Mouse (Mus musculus) activated CD4-positive, CD25-positive, alpha-beta regulatory T cell, adult 4 months (primary cell): ENCODE measurements around the gene Vps35l. TPM values are rescaled to one million over a fixed set of nuclear protein-coding genes. Genes with fewer than 3 reads are reported as not detected.

Experiments
- ATAC-seq: one replicate; pipeline ENCODE4 v1.8.0; 2017
- polyA plus RNA-seq, 2 experiments: library from polyadenylated mRNA; unstranded; fragments of 100-300 nt; shearing (Covaris generic); gene quantifications; one replicate each; pipeline ENCODE4 v1.2.1; 2017

The Vps35l gene
- polyA plus RNA-seq, 2 experiments from 2014 or later: 54.5 to 62.0 TPM

DNA sequence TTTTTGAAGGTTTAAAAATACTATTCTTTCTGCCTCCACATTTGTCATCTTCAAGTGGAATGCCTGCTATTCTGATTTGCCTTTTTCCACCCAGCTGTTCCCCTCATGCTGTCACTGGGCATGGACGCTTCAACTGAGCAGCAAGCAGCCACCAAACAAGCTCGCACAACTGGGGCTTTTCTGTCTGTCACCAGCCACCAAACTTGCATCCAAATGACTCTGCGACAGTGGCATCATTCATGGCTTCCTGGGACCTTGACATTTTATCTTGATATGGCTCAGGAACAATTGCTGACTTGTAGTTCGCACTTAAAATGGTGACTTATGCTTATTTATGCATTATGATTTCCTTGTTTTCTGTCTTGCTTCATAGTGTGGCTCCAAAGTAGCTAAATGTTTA is 144.9 kb downstream of the Vps35l start:
- no peak for ATAC-seq

DNA sequence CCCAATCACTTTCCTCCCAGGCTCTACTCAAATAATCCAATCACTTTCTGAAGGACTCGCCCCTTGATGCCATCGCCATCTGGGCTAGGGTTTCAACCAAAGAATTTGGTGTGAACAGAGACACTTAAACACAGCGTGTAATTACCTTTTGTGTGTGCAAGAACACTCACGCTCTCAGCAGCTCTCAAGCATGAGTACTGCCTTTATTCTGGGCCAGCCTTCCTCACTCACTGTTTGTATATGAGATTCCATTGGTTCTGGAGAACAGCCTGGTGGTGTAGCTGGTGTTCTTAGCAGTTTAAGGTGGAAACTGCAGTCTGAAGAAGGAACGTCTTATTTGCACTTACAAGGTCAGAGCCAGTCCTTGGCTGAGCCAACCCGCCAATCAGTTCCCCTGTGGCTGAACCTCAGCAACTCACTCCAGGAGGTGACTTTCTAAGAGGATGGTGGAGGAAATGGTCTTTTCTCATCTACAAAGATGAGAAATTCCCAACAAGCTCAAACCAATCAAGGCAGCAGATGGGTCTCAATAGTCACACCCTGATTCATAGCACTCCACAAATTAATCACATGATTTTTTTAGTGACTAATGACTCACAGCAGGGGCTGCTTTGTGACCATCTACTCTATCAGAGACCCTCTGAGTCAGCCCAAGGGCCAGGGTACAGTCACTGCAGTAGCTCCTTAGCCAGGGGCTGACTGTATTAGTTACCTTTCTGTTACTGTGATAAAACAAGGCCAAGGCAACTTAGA is 147.5 kb downstream of the Vps35l start:
- ATAC-seq: no peak

DNA sequence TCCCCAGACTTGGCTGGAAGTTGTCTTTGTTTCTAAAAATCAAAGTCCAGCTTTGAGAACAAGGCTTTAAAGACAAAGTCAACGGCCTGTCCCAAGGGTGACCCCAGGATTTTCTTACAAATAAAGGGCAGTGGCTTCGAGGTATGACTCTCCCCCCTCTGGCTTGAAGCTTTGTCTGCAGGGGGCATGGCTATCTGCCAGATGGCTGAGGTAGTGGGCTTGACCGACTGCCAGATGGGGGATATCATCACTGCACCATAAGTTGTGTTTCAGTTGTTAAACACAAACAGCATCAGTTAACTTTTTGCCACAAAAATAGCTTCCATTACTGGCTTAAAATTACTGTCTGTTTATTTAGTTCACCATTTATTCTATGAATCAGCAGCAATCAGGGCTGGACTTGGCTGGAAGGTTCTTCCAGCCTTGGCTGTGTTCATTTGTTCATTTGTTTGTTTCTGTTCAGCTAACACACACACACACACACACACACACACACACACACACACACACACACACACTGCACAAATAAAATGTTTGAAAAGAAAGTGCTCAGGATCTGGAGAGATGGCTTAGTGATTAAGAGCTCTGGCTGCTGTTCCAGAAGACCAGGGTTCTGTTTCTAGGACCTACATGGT is 149.1 kb downstream of the Vps35l start:
- ATAC-seq: no peak

Other genes with a start within 250 kb of the Vps35l start
- gene Itpripl2, start 248.3 kb upstream of the Vps35l start, polyA plus RNA-seq: under 1 TPM; 0.25 to 0.32 TPM
- gene Coq7, start 206.9 kb upstream of the Vps35l start, polyA plus RNA-seq: 10 to 100 TPM; 13.4 to 15.6 TPM
- gene Tmc7, start 155.5 kb upstream of the Vps35l start, polyA plus RNA-seq: not detected
- not detected for gene Tmc5, start 142.9 kb upstream of the Vps35l start, polyA plus RNA-seq
- gene Gde1, start 34.4 kb upstream of the Vps35l start, polyA plus RNA-seq: 10 to 100 TPM; 16.7 to 17.5 TPM
- gene Ccp110, start 27.7 kb upstream of the Vps35l start, polyA plus RNA-seq: 1 to 10 TPM; 3.6 to 5.3 TPM
- under 1 TPM in 1 of 2 experiments, not detected in 1; 0.12 TPM for gene Iqck, start 115.5 kb downstream of the Vps35l start, polyA plus RNA-seq
- 10 to 100 TPM; 22.5 to 26.4 TPM for gene Knop1, start 116.0 kb downstream of the Vps35l start, polyA plus RNA-seq